Comparison of ENCODE assay signal across 8 mouse cellular contexts in the genomic region with DNA sequence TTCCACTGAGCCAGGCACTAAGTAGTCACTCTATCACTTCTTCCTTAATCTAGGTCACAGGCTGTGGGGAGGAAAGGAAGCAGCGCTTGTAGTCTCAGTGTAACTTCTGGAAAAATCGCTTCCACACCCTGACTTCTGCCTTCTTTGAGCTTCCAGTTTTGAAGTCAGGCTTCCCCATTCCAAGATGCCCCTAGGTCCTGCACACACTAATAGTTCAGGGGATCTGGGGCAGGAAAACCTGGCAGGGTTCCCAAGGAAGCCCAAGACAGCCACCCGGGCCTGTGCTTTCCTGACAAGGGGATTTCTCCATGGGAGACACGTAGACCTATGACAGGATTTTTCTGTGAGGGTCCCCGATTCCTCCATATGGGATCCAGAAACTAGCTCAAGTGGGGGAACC. TPM values are rescaled to one million over a fixed set of nuclear protein-coding genes. Genes with fewer than 3 reads are reported as not detected.
A peak's percentile ranks its signal among the peaks of the same experiment; 100 is the strongest.
DNase-seq lines count a peak whose midpoint lies in the region; ATAC-seq lines count a peak whose summit lies in the region.

No protein-coding gene starts in this region.

- peaks cover 43% of the 10 kb centered on the region for H3K4me1 ChIP-seq in forebrain, embryonic 16.5 days (replicated peaks; ENCODE audit: control insufficient read depth, insufficient read depth, low read length)
- peaks cover 21% of the 10 kb centered on the region for H3K4me1 ChIP-seq in kidney, embryonic 14.5 days (ENCODE audit: control insufficient read depth, insufficient read depth, low read length)

- H3K4me3 ChIP-seq in forebrain, embryonic 16.5 days (replicated peaks; ENCODE audit: low read length), result peak overlapping the region; percentile 95
- peak overlapping the region; percentile 99 for H3K4me3 ChIP-seq in kidney, embryonic 14.5 days (ENCODE audit: low read length)
- peak overlapping the region; percentile 93 for H3K4me3 ChIP-seq in macrophage (ENCODE audit: inconsistent target)

- peak; percentile 32 to 52 for DNase-seq in cerebellum, adult 18-20 months
- no peak for DNase-seq in cerebellum, postnatal 4 days (ENCODE audit: low spot score in 2 of 2)
- peak; percentile 32 for DNase-seq in Muller cell, postnatal 12 days (ENCODE audit: inconsistent ontology term)
- DNase-seq in gastrocnemius, postnatal 25 days, result no peak
- DNase-seq in embryo, embryonic 9.5 days (ENCODE audit: extremely low spot score), result no peak

- no peaks in the 10 kb centered on the region for H3K9me3 ChIP-seq in forebrain, embryonic 16.5 days (ENCODE audit: control insufficient read depth, low read length)
- H3K9me3 ChIP-seq in kidney, embryonic 14.5 days (ENCODE audit: control insufficient read depth, low read length), result no peaks in the 10 kb centered on the region

- peak overlapping the region; percentile 96 for H3K4me2 ChIP-seq in forebrain, embryonic 16.5 days (ENCODE audit: low read length)
- H3K4me2 ChIP-seq in kidney, embryonic 14.5 days (replicated peaks; ENCODE audit: low read depth, low read length), result peak overlapping the region; percentile 90

- peak overlapping the region; percentile 96 for H3K9ac ChIP-seq in forebrain, embryonic 16.5 days (replicated peaks; ENCODE audit: low read depth, low read length)
- H3K9ac ChIP-seq in kidney, embryonic 14.5 days (ENCODE audit: low read depth, low read length), result peak overlapping the region; percentile 96

- no peak overlapping the region for H3K27ac ChIP-seq in forebrain, embryonic 16.5 days (ENCODE audit: low read length)
- no peak overlapping the region for H3K27ac ChIP-seq in kidney, embryonic 14.5 days (ENCODE audit: low read depth, low read length)
- peak overlapping the region; percentile 86 for H3K27ac ChIP-seq in macrophage

- WGBS in forebrain, embryonic 16.5 days, result 30% methylated on average over 5 of the region's 5 CpGs
- WGBS in kidney, embryonic 14.5 days, result 27% methylated on average over 5 of the region's 5 CpGs
- 3% methylated on average over 5 of the region's 5 CpGs for WGBS in macrophage (ENCODE audit: missing documents)

- H3K27me3 ChIP-seq in forebrain, embryonic 16.5 days (replicated peaks; ENCODE audit: control insufficient read depth, insufficient read depth, low read length), result no peaks in the 10 kb centered on the region
- H3K27me3 ChIP-seq in kidney, embryonic 14.5 days (ENCODE audit: control insufficient read depth, insufficient read depth, low read length), result no peaks in the 10 kb centered on the region

- ATAC-seq in forebrain, embryonic 16.5 days, result no peak
- ATAC-seq in kidney, embryonic 14.5 days (ENCODE audit: low FRiP score, low TSS enrichment), result no peak

- peaks cover 59% of the 10 kb centered on the region for H3K79me2 ChIP-seq in macrophage (ENCODE audit: inconsistent target)

- H3K36me3 ChIP-seq in forebrain, embryonic 16.5 days (ENCODE audit: control insufficient read depth, insufficient read depth), result no peaks in the 10 kb centered on the region
- H3K36me3 ChIP-seq in kidney, embryonic 14.5 days (ENCODE audit: control insufficient read depth, insufficient read depth, low read length), result peaks cover 4% of the 10 kb centered on the region; the same call in 1 of the 2 replicates
- H3K36me3 ChIP-seq in macrophage (ENCODE audit: inconsistent target), result no peaks in the 10 kb centered on the region

RNA-seq across cellular contexts. Expression of a gene that starts 0.9 kb away (rescaled TPM):
- polyA plus RNA-seq in forebrain, embryonic 16.5 days (2015; fragmentation: Nextera tagmentation; extraction: Ambion mirVana), result 101 and 102 TPM in 2 replicates
- polyA plus RNA-seq in kidney, embryonic 14.5 days (2014; fragmentation: Nextera tagmentation; extraction: Ambion mirVana), result 70.8 and 80.6 TPM in 2 replicates
- total RNA-seq in macrophage (2018; cell fraction: chromatin; rRNA removed), result 100 to 1,000 TPM; 215 to 616 (median 362) TPM
- 100 to 1,000 TPM in 12 of 26 experiments, 10 to 100 TPM in 14; 69.8 to 127 (median 94.9) TPM for total RNA-seq in macrophage (2018; cell fraction: cytosol; rRNA removed)
- 100 to 1,000 TPM; 117 to 321 (median 197) TPM for total RNA-seq in macrophage (2018; cell fraction: nucleus; rRNA removed)
- polyA plus RNA-seq in macrophage (2018), result 92.5 to 126 TPM (median 111 TPM) in 3 replicates
- 10 to 100 TPM; 22.1 to 25.0 TPM for total RNA-seq in gastrocnemius, postnatal 25 days (2021)

RNA-seq across cellular contexts. Expression of a gene that starts 13.9 kb away (rescaled TPM):
- 17.4 and 22.5 TPM in 2 replicates for polyA plus RNA-seq in forebrain, embryonic 16.5 days (2015; fragmentation: Nextera tagmentation; extraction: Ambion mirVana)
- 21.9 and 29.2 TPM in 2 replicates for polyA plus RNA-seq in kidney, embryonic 14.5 days (2014; fragmentation: Nextera tagmentation; extraction: Ambion mirVana)
- total RNA-seq in macrophage (2018; cell fraction: chromatin; rRNA removed), result 100 to 1,000 TPM; 133 to 984 (median 197) TPM
- total RNA-seq in macrophage (2018; cell fraction: cytosol; rRNA removed), result 10 to 100 TPM; 15.7 to 74.8 (median 21.9) TPM
- total RNA-seq in macrophage (2018; cell fraction: nucleus; rRNA removed), result 100 to 1,000 TPM in 14 of 26 experiments, 10 to 100 TPM in 12; 57.3 to 320 (median 104) TPM
- polyA plus RNA-seq in macrophage (2018), result 14.1 to 16.7 TPM (median 15.1 TPM) in 3 replicates
- 10 to 100 TPM; 24.6 TPM for total RNA-seq in gastrocnemius, postnatal 25 days (2021)

RNA-seq across cellular contexts. Expression of a gene that starts 39.2 kb away (rescaled TPM):
- 32.5 and 44.1 TPM in 2 replicates for polyA plus RNA-seq in forebrain, embryonic 16.5 days (2015; fragmentation: Nextera tagmentation; extraction: Ambion mirVana)
- 8.5 and 14.6 TPM in 2 replicates for polyA plus RNA-seq in kidney, embryonic 14.5 days (2014; fragmentation: Nextera tagmentation; extraction: Ambion mirVana)
- 10 to 100 TPM in 24 of 26 experiments, 1 to 10 TPM in 2; 6.5 to 49.9 (median 24.1) TPM for total RNA-seq in macrophage (2018; cell fraction: chromatin; rRNA removed)
- 1 to 10 TPM; 1.4 to 4.2 (median 2.3) TPM for total RNA-seq in macrophage (2018; cell fraction: cytosol; rRNA removed)
- 10 to 100 TPM in 15 of 26 experiments, 1 to 10 TPM in 11; 3.1 to 26.8 (median 11.3) TPM for total RNA-seq in macrophage (2018; cell fraction: nucleus; rRNA removed)
- 1.9 to 5.5 TPM (median 2.3 TPM) in 3 replicates for polyA plus RNA-seq in macrophage (2018)
- total RNA-seq in gastrocnemius, postnatal 25 days (2021), result 1 to 10 TPM; 2.4 to 3.8 TPM

RNA-seq across cellular contexts. Expression of a gene that starts 39.4 kb away (rescaled TPM):
- 56.9 and 59.4 TPM in 2 replicates for polyA plus RNA-seq in forebrain, embryonic 16.5 days (2015; fragmentation: Nextera tagmentation; extraction: Ambion mirVana)
- 23.3 and 34.4 TPM in 2 replicates for polyA plus RNA-seq in kidney, embryonic 14.5 days (2014; fragmentation: Nextera tagmentation; extraction: Ambion mirVana)
- total RNA-seq in macrophage (2018; cell fraction: chromatin; rRNA removed), result 10 to 100 TPM; 24.0 to 85.6 (median 50.0) TPM
- total RNA-seq in macrophage (2018; cell fraction: cytosol; rRNA removed), result 10 to 100 TPM; 42.5 to 58.5 (median 53.2) TPM
- 10 to 100 TPM; 29.7 to 68.5 (median 43.5) TPM for total RNA-seq in macrophage (2018; cell fraction: nucleus; rRNA removed)
- polyA plus RNA-seq in macrophage (2018), result 34.5 to 48.6 TPM (median 44.2 TPM) in 3 replicates
- total RNA-seq in gastrocnemius, postnatal 25 days (2021), result 1 to 10 TPM; 5.7 to 6.8 TPM

RNA-seq across cellular contexts. Expression of a gene that starts 56.9 kb away (rescaled TPM):
- polyA plus RNA-seq in forebrain, embryonic 16.5 days (2015; fragmentation: Nextera tagmentation; extraction: Ambion mirVana), result 62.6 and 65.1 TPM in 2 replicates
- 101 and 102 TPM in 2 replicates for polyA plus RNA-seq in kidney, embryonic 14.5 days (2014; fragmentation: Nextera tagmentation; extraction: Ambion mirVana)
- total RNA-seq in macrophage (2018; cell fraction: chromatin; rRNA removed), result 10 to 100 TPM; 16.2 to 58.3 (median 28.0) TPM
- total RNA-seq in macrophage (2018; cell fraction: cytosol; rRNA removed), result 10 to 100 TPM; 31.9 to 49.2 (median 40.5) TPM
- 10 to 100 TPM; 19.9 to 37.9 (median 26.5) TPM for total RNA-seq in macrophage (2018; cell fraction: nucleus; rRNA removed)
- polyA plus RNA-seq in macrophage (2018), result 30.3 to 61.7 TPM (median 44.0 TPM) in 3 replicates
- total RNA-seq in gastrocnemius, postnatal 25 days (2021), result 10 to 100 TPM; 24.0 to 24.9 TPM

Comparison
In these comparisons a context has a peak if more than half of its experiments do, and no peak if none do; other contexts are left out.
1. DNase-seq: peak in cerebellum, adult 18-20 months (2 of 2) and Muller cell, postnatal 12 days (single experiment); none in cerebellum, postnatal 4 days (0 of 2), gastrocnemius, postnatal 25 days (single experiment) and embryo, embryonic 9.5 days (single experiment).
2. Peak in every context shown above with its lines, with median percentiles within 50 percentile points of each other: H3K4me3 ChIP-seq.